Mouse (Mus musculus): ENCODE data around the gene Rpl34.

The Rpl34 gene

DNA sequence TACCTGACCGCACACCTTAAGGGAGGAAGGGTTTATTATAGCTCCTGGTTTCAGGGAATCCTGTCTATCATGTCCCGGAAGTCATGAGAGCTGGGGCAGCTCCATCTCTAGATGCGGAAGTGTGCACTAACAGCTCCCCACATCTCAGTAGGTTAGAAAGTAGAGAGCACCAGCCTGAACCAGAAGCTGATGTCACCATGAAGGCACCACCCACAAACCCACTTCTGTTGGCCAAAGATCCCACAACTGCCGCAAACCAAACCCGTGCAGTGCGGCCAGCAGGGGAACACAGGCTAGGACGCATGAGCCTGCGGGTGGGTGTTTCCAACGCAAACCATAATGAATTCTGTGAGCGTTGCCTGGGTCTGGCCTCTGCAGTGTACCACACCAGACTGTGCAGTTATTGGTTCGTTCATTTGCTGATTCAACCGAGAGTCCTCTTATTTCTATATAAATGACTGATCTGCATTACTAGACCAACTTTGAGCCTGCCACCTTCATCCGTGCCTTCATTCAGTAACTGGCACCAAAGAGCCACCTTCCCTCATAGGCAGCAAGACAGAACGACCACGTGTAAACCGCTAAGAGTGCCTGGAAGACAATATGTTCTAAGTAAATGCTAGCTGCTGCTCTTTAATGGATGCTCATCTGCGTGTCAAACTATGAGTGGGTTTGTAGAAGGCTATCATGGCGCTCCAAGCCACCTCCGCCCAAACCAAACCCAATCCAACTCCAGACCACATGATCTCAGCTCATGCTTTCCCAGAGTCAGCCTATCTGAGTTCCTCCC, 52.3 kb downstream of the Rpl34 start:
- in situ Hi-C loops (cut with MboI, MseI), result loop anchor here in 1 of 2 experiments (25.0 kb wide), 1 partner anchor 841 kb away; the partner anchor contains the start of genes Cfi and Gar1
